Mouse (Mus musculus) lung, postnatal 0 days (tissue): Measurements from ENCODE around the gene Churc1.

ENCODE experiments used
- CTCF ChIP-seq: IDR thresholded peaks from 2 replicates; pipeline ENCODE4 v1.5.1; 2016; ENCODE audit warnings: antibody characterized with exemption, mild to moderate bottlenecking
- EP300 ChIP-seq: IDR thresholded peaks from 2 replicates; pipeline ENCODE4 v1.6.1; 2016; ENCODE audit warnings: antibody characterized with exemption, mild to moderate bottlenecking, control low read depth

DNA sequence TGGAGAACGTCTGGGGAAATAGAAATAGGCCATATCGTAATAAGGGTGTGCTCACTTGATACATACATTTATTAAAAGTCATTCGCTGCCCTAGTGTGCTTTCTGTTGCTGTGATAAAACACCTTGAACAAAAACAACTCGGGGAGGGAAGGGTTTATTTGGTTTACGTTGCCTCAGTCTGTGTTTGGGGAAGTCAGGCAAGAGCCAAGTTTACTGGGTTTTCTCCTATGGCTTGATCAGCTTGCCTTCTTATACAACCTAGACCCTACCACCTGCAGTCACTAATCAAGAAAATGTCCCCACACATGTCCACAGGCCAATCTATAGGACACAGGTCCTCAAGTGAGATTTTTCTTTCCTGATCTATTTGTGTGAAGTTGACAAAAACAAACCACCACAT is 6.2 kb downstream of the Churc1 start:
- TF ChIP-seq CTCF, result no peak
- no peak for TF ChIP-seq EP300
